Mouse (Mus musculus) liver, embryonic 11.5 days (tissue): ENCODE measurements around the gene Enpep. TPM values are rescaled to one million over a fixed set of nuclear protein-coding genes. Genes with fewer than 3 reads are reported as not detected.

Source experiments
- ATAC-seq: fragments of 200-750 bp; cut with Nextera tagmentation; replicated peaks from 2 replicates; pipeline ENCODE4 v1.8.0; 2017; ENCODE audit warnings: moderate number of reproducible peaks, mild to moderate bottlenecking, moderate TSS enrichment, moderate library complexity; ENCODE audit not compliant: low FRiP score
- DNase-seq: peaks from one replicate; pipeline ENCODE4 v3.0.0-alpha.2; 2017; ENCODE audit warnings: low spot score
- H3K27ac ChIP-seq: fragments of 300-500 bp; sonication (generic); 2 replicates; pipeline ENCODE4 v1.5.1; 2014; ENCODE audit warnings: mild to moderate bottlenecking, low read depth, low read length, control low read depth
- H3K27me3 ChIP-seq: fragments of 300-500 bp; sonication (generic); replicated peaks from 2 replicates; pipeline ENCODE4 v1.6.1; 2014; ENCODE audit warnings: low read length, mixed read lengths; ENCODE audit not compliant: control insufficient read depth, insufficient read depth
- H3K36me3 ChIP-seq: fragments of 300-500 bp; sonication (generic); 2 replicates; pipeline ENCODE4 v1.6.1; 2014; ENCODE audit warnings: mild to moderate bottlenecking, low read length, moderate library complexity, mixed read lengths; ENCODE audit not compliant: control insufficient read depth, insufficient read depth
- H3K4me1 ChIP-seq: fragments of 300-500 bp; sonication (generic); replicated peaks from 2 replicates; pipeline ENCODE4 v1.6.1; 2014; ENCODE audit warnings: low read length, mixed read lengths; ENCODE audit not compliant: control insufficient read depth, insufficient read depth
- H3K4me2 ChIP-seq: fragments of 300-500 bp; sonication (generic); 2 replicates; pipeline ENCODE4 v1.6.1; 2014; ENCODE audit warnings: mild to moderate bottlenecking, control low read depth, moderate library complexity
- H3K4me3 ChIP-seq: fragments of 300-500 bp; sonication (generic); 2 replicates; pipeline ENCODE4 v1.5.1; 2014; ENCODE audit warnings: low read depth, low read length, control low read depth
- H3K9ac ChIP-seq: fragments of 300-500 bp; sonication (generic); 2 replicates; pipeline ENCODE4 v1.6.1; 2014; ENCODE audit warnings: low read depth, low read length, control low read depth
- H3K9me3 ChIP-seq: fragments of 300-500 bp; sonication (generic); 2 replicates; pipeline ENCODE4 v1.6.1; 2016; ENCODE audit warnings: low read length, inconsistent platforms, mixed read lengths; ENCODE audit not compliant: control insufficient read depth
- WGBS: fragments of 180-500 bp; shearing (Covaris S2); extraction: QIAGEN DNeasy Blood & Tissue Kit; methylation state at CpG from one replicate; pipeline ENCODE4 v1.1.7; 2014; 5-methylcytosine and 5-hydroxymethylcytosine counted together
- polyA plus RNA-seq: library from polyadenylated mRNA; unstranded; fragments of >200 nt; fragmentation: Nextera tagmentation; extraction: Ambion mirVana; gene quantifications from 2 replicates; pipeline ENCODE4 v1.2.1, GENCODE M21; 2014

Enpep gene
- polyA plus RNA-seq, 1 experiment from 2014 or later = 4.3 TPM

DNA sequence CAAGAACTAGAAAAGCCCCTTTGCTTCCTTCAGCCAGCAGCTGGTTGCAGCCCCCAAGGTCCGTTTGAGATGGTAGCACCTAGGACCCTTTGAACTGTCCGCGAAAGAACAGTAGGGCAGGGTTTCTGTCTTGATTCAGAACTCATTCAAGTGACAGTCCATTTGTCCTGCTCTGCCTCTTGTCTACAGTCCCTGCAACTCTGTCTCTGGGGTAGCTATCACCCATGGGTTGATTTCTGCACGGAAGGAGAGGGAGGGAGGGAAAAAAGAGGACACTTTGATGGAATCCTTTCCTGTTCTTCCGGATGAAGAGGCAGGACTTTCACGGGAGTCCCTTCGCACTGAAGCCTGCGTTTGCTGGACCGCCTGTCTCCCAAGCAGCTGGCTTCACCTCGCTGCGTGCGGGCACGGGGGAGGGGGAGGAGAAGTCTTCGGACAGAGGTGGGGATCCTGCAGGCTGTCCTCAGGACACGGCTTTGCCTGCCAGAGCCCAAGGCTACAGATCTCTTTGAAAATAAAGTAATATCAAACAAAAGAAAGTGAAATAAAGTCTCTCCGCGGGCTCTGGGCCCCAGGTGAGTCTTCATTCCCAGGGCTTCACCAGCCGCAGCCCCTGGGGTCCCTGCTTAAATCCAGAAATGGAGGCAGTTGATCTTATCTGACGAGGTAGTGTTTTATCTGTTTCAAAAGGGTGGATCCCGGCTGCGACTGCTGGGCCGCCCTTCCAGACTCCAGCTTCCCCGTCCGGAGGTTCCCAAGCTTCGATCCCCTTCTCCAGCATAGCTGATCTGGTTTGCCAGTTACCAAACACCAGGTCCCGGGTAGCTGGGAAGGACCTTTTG is 108.3 kb downstream of the Enpep start:
- Histone ChIP-seq H3K9ac (no peak overlapping the region), H3K36me3 (no peaks in the 10 kb centered on the region), H3K27ac (no peak overlapping the region), H3K4me3 (peak overlapping the region; percentile 23), H3K4me1 (no peaks in the 10 kb centered on the region; the same call in 1 of the 2 replicates), H3K9me3 (no peaks in the 10 kb centered on the region), H3K27me3 (peaks cover 92% of the 10 kb centered on the region), H3K4me2 (peak overlapping the region; percentile 48)
- 2% methylated on average over 26 of the region's 26 CpGs for whole genome bisulfite sequencing
- no peak for DNase-seq
- no peak for ATAC-seq

DNA sequence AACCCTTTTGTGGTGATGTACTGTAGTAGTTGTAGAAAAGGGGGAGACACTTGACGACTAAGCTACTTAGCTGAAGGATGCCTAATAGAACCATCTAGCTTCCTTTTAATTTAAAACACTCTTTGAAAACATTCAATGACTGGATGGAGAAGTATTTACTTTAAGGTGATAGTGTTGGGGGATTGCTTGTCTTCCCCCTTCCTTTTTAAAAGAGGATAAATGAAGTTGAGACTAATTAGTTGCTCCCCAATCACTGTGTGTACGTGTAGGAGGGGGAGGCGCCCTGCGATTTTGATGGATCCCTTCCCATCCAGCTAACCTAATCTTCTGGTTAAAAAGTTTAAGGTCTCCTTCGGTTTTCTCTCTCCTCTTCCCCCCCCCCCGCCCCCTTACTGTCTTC is 109.1 kb downstream of the Enpep start:
- no peak overlapping the region for H3K9ac ChIP-seq
- H3K27me3 ChIP-seq = peaks cover 96% of the 10 kb centered on the region
- H3K4me3 ChIP-seq = no peak overlapping the region
- H3K27ac ChIP-seq = no peak overlapping the region
- no peaks in the 10 kb centered on the region for H3K9me3 ChIP-seq
- H3K4me1 ChIP-seq = no peaks in the 10 kb centered on the region; the same call in 1 of the 2 replicates
- 3% methylated on average over 6 of the region's 6 CpGs for WGBS
- DNase-seq (no peak), ATAC-seq (no peak)
- no peaks in the 10 kb centered on the region for H3K36me3 ChIP-seq
- no peak overlapping the region for H3K4me2 ChIP-seq

GRCm38 (mm10) chr3:129222448-129223290 is 109.9 kb downstream of the Enpep start:
- no peaks in the 10 kb centered on the region; the same call in 1 of the 2 replicates for H3K4me1 ChIP-seq
- DNase-seq = no peak
- no peak overlapping the region for H3K4me2 ChIP-seq
- H3K9ac ChIP-seq = no peak overlapping the region
- no peaks in the 10 kb centered on the region for H3K9me3 ChIP-seq
- no peak overlapping the region for H3K27ac ChIP-seq
- 3% methylated on average over 21 of the region's 21 CpGs for WGBS
- H3K4me3 ChIP-seq = no peak overlapping the region
- H3K36me3 ChIP-seq = no peaks in the 10 kb centered on the region
- no peak for ATAC-seq
- H3K27me3 ChIP-seq = peaks cover 97% of the 10 kb centered on the region

GRCm38 (mm10) chr3:129221380-129222260 is 110.9 kb downstream of the Enpep start:
- Histone ChIP-seq H3K27me3 (peaks cover 97% of the 10 kb centered on the region), H3K27ac (no peak overlapping the region), H3K4me3 (no peak overlapping the region), H3K4me2 (no peak overlapping the region), H3K36me3 (no peaks in the 10 kb centered on the region), H3K9me3 (no peaks in the 10 kb centered on the region), H3K9ac (no peak overlapping the region), H3K4me1 (no peaks in the 10 kb centered on the region; the same call in 1 of the 2 replicates)
- ATAC-seq (no peak), DNase-seq (no peak)
- WGBS = 6% methylated on average over 27 of the region's 27 CpGs

DNA sequence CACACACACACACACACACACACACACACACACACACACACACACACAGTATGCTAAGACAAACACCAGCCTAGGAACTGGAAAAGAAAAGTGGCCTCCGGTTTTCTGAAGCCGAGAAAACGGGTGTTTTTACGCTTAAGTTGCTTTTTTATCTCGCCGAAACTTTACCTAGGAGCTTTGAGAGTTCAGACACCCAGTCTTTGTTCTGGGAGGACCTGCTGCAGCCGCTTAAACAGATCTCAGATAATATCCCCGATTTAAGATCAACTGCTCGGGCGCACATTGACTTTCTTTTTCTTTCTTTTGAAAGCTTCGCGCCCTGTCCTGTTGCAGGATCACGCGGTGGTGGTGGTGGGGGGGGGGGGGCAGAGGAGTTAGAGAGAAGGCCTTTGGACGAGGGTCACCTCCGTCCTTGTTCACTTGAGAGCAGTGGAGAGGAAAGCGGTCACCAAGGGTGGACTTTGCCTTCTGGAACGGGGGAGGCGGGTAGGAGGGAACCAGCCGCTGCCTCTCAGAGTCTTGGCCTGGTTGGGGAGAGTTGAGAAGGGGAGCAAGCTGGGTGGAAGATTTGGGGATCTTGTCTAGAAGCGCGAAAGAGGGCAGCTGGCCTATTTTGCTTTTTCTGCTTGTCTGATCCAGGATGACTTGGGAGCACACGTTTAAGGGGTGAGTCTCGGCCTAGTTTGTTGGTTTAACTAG is 111.7 kb downstream of the Enpep start:
- 5% methylated on average over 24 of the region's 24 CpGs for WGBS
- H3K9ac ChIP-seq = no peak overlapping the region
- no peak for ATAC-seq
- peaks cover 97% of the 10 kb centered on the region for H3K27me3 ChIP-seq
- H3K36me3 ChIP-seq = no peaks in the 10 kb centered on the region
- peak overlapping the region; percentile 21; the same call in 1 of the 2 replicates for H3K4me2 ChIP-seq
- H3K4me3 ChIP-seq = no peak overlapping the region
- no peaks in the 10 kb centered on the region for H3K9me3 ChIP-seq
- H3K27ac ChIP-seq = no peak overlapping the region
- H3K4me1 ChIP-seq = no peaks in the 10 kb centered on the region; the same call in 1 of the 2 replicates
- DNase-seq = no peak

GRCm38 (mm10) chr3:129220086-129220670 is 112.3 kb downstream of the Enpep start:
- H3K27me3 ChIP-seq = peaks cover 97% of the 10 kb centered on the region
- no peak overlapping the region for H3K27ac ChIP-seq
- H3K4me2 ChIP-seq = no peak overlapping the region; the same call in 1 of the 2 replicates
- WGBS = 5% methylated on average over 7 of the region's 7 CpGs
- H3K4me3 ChIP-seq = no peak overlapping the region
- no peaks in the 10 kb centered on the region; the same call in 1 of the 2 replicates for H3K4me1 ChIP-seq
- H3K9me3 ChIP-seq = no peaks in the 10 kb centered on the region
- DNase-seq = no peak
- H3K9ac ChIP-seq = no peak overlapping the region
- no peaks in the 10 kb centered on the region for H3K36me3 ChIP-seq
- no peak for ATAC-seq
